Mouse (Mus musculus): Measurements from ENCODE around the gene Mfsd4b1.

- TF ChIP-seq CTCF (IDR thresholded peaks at IDR 0.05; ENCODE audit: borderline replicate concordance, insufficient read depth, low read depth, low read length), result peak; percentile 75
- TF ChIP-seq POLR2A (IDR thresholded peaks at IDR 0.05; ENCODE audit: borderline replicate concordance, insufficient read depth, low read length), result peak; percentile 36; the same call in 1 of the 2 replicates
These were observed 65.2 kb downstream of the Mfsd4b1 start, which contains the start of gene Mfsd4b3 for GRCm38 (mm10) chr10:39959761-39960440.
